14 mouse cellular contexts compared by ENCODE assay signal in genomic region chr13:21414231-21415212, GRCm38 (mm10). TPM values are rescaled to one million over a fixed set of nuclear protein-coding genes. Genes with fewer than 3 reads are reported as not detected.
DNase-seq lines count a peak whose midpoint lies in the region; ATAC-seq and TF ChIP-seq lines count a peak whose summit lies in the region.
"Had no signal": no experiment of that assay in that cellular context is flagged by ENCODE, and none has a peak within 500 bp of the region (broad histone marks: within the 10 kb centered on the region; RNA-seq: fewer than 3 reads in every experiment).

No protein-coding gene starts in this region.

- WGBS in lung, embryonic 14.5 days = 48% methylated on average over 15 of the region's 15 CpGs
- WGBS in intestine, embryonic 15.5 days = 44% methylated on average over 15 of the region's 15 CpGs

- H3K27ac ChIP-seq in lung, embryonic 14.5 days (ENCODE audit: low read depth) = peak overlapping the region; percentile 58; the same call in 1 of the 2 replicates
- H3K27ac ChIP-seq in intestine, embryonic 15.5 days = no peak overlapping the region
- H3K27ac ChIP-seq: embryonic facial prominence, embryonic 10.5 days; forebrain, embryonic 13.5 days had no signal

- peak overlapping the region; percentile 31 for H3K4me2 ChIP-seq in lung, embryonic 14.5 days
- H3K4me2 ChIP-seq in intestine, embryonic 15.5 days (replicated peaks) = 0 out of 2 replicates have a peak overlapping the region, but pooled peaks have one; percentile 14
- H3K4me2 ChIP-seq: forebrain, embryonic 13.5 days had no signal

- no peaks in the 10 kb centered on the region for H3K9me3 ChIP-seq in erythroblast, embryonic 14.5 days (ENCODE audit: control insufficient read depth, low read length)
- no peaks in the 10 kb centered on the region for H3K9me3 ChIP-seq in lung, embryonic 14.5 days (ENCODE audit: low read depth, low read length)
- H3K9me3 ChIP-seq in intestine, embryonic 15.5 days = no peaks in the 10 kb centered on the region
- H3K9me3 ChIP-seq: embryonic facial prominence, embryonic 10.5 days; forebrain, embryonic 13.5 days had no signal

- no peak overlapping the region for H3K9ac ChIP-seq in lung, embryonic 14.5 days
- no peak overlapping the region for H3K9ac ChIP-seq in intestine, embryonic 15.5 days
- H3K9ac ChIP-seq: forebrain, embryonic 13.5 days had no signal

- H3K27me3 ChIP-seq in erythroblast, embryonic 14.5 days (ENCODE audit: control insufficient read depth) = no peaks in the 10 kb centered on the region
- H3K27me3 ChIP-seq in lung, embryonic 14.5 days (ENCODE audit: insufficient read depth, low read length) = no peaks in the 10 kb centered on the region
- H3K27me3 ChIP-seq in intestine, embryonic 15.5 days (replicated peaks) = no peaks in the 10 kb centered on the region
- H3K27me3 ChIP-seq: forebrain, embryonic 13.5 days had no signal

- DNase-seq in lung, embryonic 14.5 days = peak; percentile 19
- DNase-seq in lung, postnatal 14 days = no peak
- peak; percentile 51 for DNase-seq in lung, postnatal 36 days
- DNase-seq in neural tube, embryonic 10.5 days (ENCODE audit: extremely low spot score, low spot score) = no peak
- DNase-seq: adrenal gland, adult 2 months; cerebellum, adult 2 months; kidney, adult 8-10 months had no signal

- no peak for TF ChIP-seq CTCF in lung, embryonic 14.5 days (IDR thresholded peaks at IDR 0.05; ENCODE audit: low read depth)

- peaks cover under 1% of the 10 kb centered on the region for H3K36me3 ChIP-seq in erythroblast, embryonic 14.5 days (ENCODE audit: control insufficient read depth)
- H3K36me3 ChIP-seq in lung, embryonic 14.5 days (ENCODE audit: insufficient read depth) = no peaks in the 10 kb centered on the region
- no peaks in the 10 kb centered on the region for H3K36me3 ChIP-seq in intestine, embryonic 15.5 days
- H3K36me3 ChIP-seq: embryonic facial prominence, embryonic 10.5 days had no signal

- peaks cover 70% of the 10 kb centered on the region for H3K4me1 ChIP-seq in erythroblast, embryonic 14.5 days (ENCODE audit: control insufficient read depth)
- no peaks in the 10 kb centered on the region; the same call in 1 of the 2 replicates for H3K4me1 ChIP-seq in lung, embryonic 14.5 days (ENCODE audit: insufficient read depth)
- H3K4me1 ChIP-seq in intestine, embryonic 15.5 days (replicated peaks) = no peaks in the 10 kb centered on the region; the same call in 1 of the 2 replicates
- H3K4me1 ChIP-seq: embryonic facial prominence, embryonic 10.5 days; forebrain, embryonic 13.5 days had no signal

- peak overlapping the region; percentile 54 for H3K4me3 ChIP-seq in erythroblast, embryonic 14.5 days (replicated peaks)
- no peak overlapping the region for H3K4me3 ChIP-seq in lung, embryonic 14.5 days (ENCODE audit: low read depth, low read length)
- H3K4me3 ChIP-seq in intestine, embryonic 15.5 days (replicated peaks) = no peak overlapping the region
- H3K4me3 ChIP-seq: embryonic facial prominence, embryonic 10.5 days; forebrain, embryonic 13.5 days had no signal

- no peak for ATAC-seq in erythroblast, adult 5-6 weeks (replicated peaks; ENCODE audit: low FRiP score, poor library complexity, severe bottlenecking)
- ATAC-seq in lung, embryonic 14.5 days (ENCODE audit: insufficient read depth) = peak; percentile 47; the same call in 1 of the 2 replicates
- peak; percentile 62 for ATAC-seq in intestine, embryonic 15.5 days
- no peak for ATAC-seq in monocyte, adult 5-6 weeks (replicated peaks; ENCODE audit: insufficient number of reproducible peaks, low FRiP score, low TSS enrichment, poor library complexity, severe bottlenecking)
- ATAC-seq: forebrain, embryonic 13.5 days had no signal

RNA-seq across cellular contexts. Expression of gene Zkscan3, which starts 12.0 kb away (rescaled TPM):
- polyA plus RNA-seq in erythroblast, embryonic 14.5 days (2012) = 0.69 and 0.93 TPM in 2 replicates
- total RNA-seq in erythroblast, adult 5-6 weeks (2015; ENCODE audit: low replicate concordance) = 16.9 and 23.6 TPM in 2 replicates
- total RNA-seq in erythroblast, adult 5-6 weeks (2017; ENCODE audit: low replicate concordance) = 13.9 and 19.9 TPM in 2 replicates
- polyA plus RNA-seq in lung, embryonic 14.5 days (2014; fragmentation: Nextera tagmentation; extraction: Ambion mirVana) = 73.2 and 78.0 TPM in 2 replicates
- polyA plus RNA-seq in intestine, embryonic 15.5 days (2015; fragmentation: Nextera tagmentation; extraction: Ambion mirVana) = 66.9 and 71.5 TPM in 2 replicates
- total RNA-seq in monocyte, adult 5-6 weeks (2017) = 32.1 to 66.2 TPM (median 42.5 TPM) in 3 replicates

RNA-seq across cellular contexts. Expression of gene Pgbd1, which starts 26.3 kb away (rescaled TPM):
- polyA plus RNA-seq in erythroblast, embryonic 14.5 days (2012) = 0.04 and 0.05 TPM in 2 replicates
- total RNA-seq in erythroblast, adult 5-6 weeks (2015; ENCODE audit: low replicate concordance) = not detected in 2 replicates
- 1.1 TPM in 1 of 2 replicates, not detected in the other for total RNA-seq in erythroblast, adult 5-6 weeks (2017; ENCODE audit: low replicate concordance)
- polyA plus RNA-seq in lung, embryonic 14.5 days (2014; fragmentation: Nextera tagmentation; extraction: Ambion mirVana) = 2.3 and 2.6 TPM in 2 replicates
- polyA plus RNA-seq in intestine, embryonic 15.5 days (2015; fragmentation: Nextera tagmentation; extraction: Ambion mirVana) = 2.2 and 2.3 TPM in 2 replicates
- total RNA-seq in monocyte, adult 5-6 weeks (2017) = 1.1 TPM in 1 of 3 replicates, not detected in the others

RNA-seq across cellular contexts. Expression of gene Zscan26, which starts 39.0 kb away (rescaled TPM):
- polyA plus RNA-seq in erythroblast, embryonic 14.5 days (2012) = 0.08 and 0.09 TPM in 2 replicates
- total RNA-seq in erythroblast, adult 5-6 weeks (2015; ENCODE audit: low replicate concordance) = 3.8 and 4.8 TPM in 2 replicates
- total RNA-seq in erythroblast, adult 5-6 weeks (2017; ENCODE audit: low replicate concordance) = 1.7 and 2.2 TPM in 2 replicates
- 26.6 and 27.6 TPM in 2 replicates for polyA plus RNA-seq in lung, embryonic 14.5 days (2014; fragmentation: Nextera tagmentation; extraction: Ambion mirVana)
- 26.5 and 27.2 TPM in 2 replicates for polyA plus RNA-seq in intestine, embryonic 15.5 days (2015; fragmentation: Nextera tagmentation; extraction: Ambion mirVana)
- 33.0 to 51.1 TPM (median 36.4 TPM) in 3 replicates for total RNA-seq in monocyte, adult 5-6 weeks (2017)

RNA-seq across cellular contexts. Expression of gene Zscan12, which starts 51.9 kb away (rescaled TPM):
- polyA plus RNA-seq in erythroblast, embryonic 14.5 days (2012) = 0.04 and 0.09 TPM in 2 replicates
- 0.84 TPM in 1 of 2 replicates, not detected in the other for total RNA-seq in erythroblast, adult 5-6 weeks (2015; ENCODE audit: low replicate concordance)
- 0.70 and 1.4 TPM in 2 replicates for total RNA-seq in erythroblast, adult 5-6 weeks (2017; ENCODE audit: low replicate concordance)
- 14.1 and 14.3 TPM in 2 replicates for polyA plus RNA-seq in lung, embryonic 14.5 days (2014; fragmentation: Nextera tagmentation; extraction: Ambion mirVana)
- polyA plus RNA-seq in intestine, embryonic 15.5 days (2015; fragmentation: Nextera tagmentation; extraction: Ambion mirVana) = 8.6 and 8.7 TPM in 2 replicates
- 4.3 to 8.4 TPM (median 7.9 TPM) in 3 replicates for total RNA-seq in monocyte, adult 5-6 weeks (2017)

RNA-seq across cellular contexts. Expression of gene Nkapl, which starts 53.8 kb away (rescaled TPM):
- polyA plus RNA-seq in erythroblast, embryonic 14.5 days (2012) = 0.37 and 0.41 TPM in 2 replicates
- total RNA-seq in erythroblast, adult 5-6 weeks (2015; ENCODE audit: low replicate concordance) = 1.3 TPM in 1 of 2 replicates, not detected in the other
- total RNA-seq in erythroblast, adult 5-6 weeks (2017; ENCODE audit: low replicate concordance) = not detected in 2 replicates
- 3.1 and 3.4 TPM in 2 replicates for polyA plus RNA-seq in lung, embryonic 14.5 days (2014; fragmentation: Nextera tagmentation; extraction: Ambion mirVana)
- 2.2 and 2.9 TPM in 2 replicates for polyA plus RNA-seq in intestine, embryonic 15.5 days (2015; fragmentation: Nextera tagmentation; extraction: Ambion mirVana)
- 0.76 to 0.97 TPM in 2 of 3 replicates, not detected in the other for total RNA-seq in monocyte, adult 5-6 weeks (2017)
- total RNA-seq: granulocyte monocyte progenitor cell, adult 5-6 weeks had no signal

Comparison
In these comparisons a context has a peak if more than half of its experiments do, and no peak if none do; other contexts are left out.
1. DNase-seq: peak in lung, embryonic 14.5 days (single experiment) and lung, postnatal 36 days (single experiment); none in lung, postnatal 14 days (single experiment) and neural tube, embryonic 10.5 days (single experiment).
2. ATAC-seq: peak in lung, embryonic 14.5 days (single experiment) and intestine, embryonic 15.5 days (single experiment); none in erythroblast, adult 5-6 weeks (single experiment) and monocyte, adult 5-6 weeks (single experiment).
3. RNA of gene Zkscan3, which starts 12.0 kb away (polyA plus RNA-seq): 73.2 to 78.0 TPM in lung, embryonic 14.5 days and 66.9 to 71.5 TPM in intestine, embryonic 15.5 days; 0.69 to 0.93 TPM in erythroblast, embryonic 14.5 days; every median in the first group is over 10 times any median in the second.
4. RNA of gene Zscan26, which starts 39.0 kb away (polyA plus RNA-seq): 26.6 to 27.6 TPM in lung, embryonic 14.5 days and 26.5 to 27.2 TPM in intestine, embryonic 15.5 days; 0.08 to 0.09 TPM in erythroblast, embryonic 14.5 days; every median in the first group is over 10 times any median in the second.